Mouse (Mus musculus): Measurements from ENCODE around the gene Lekr1. TPM values are rescaled to one million over a fixed set of nuclear protein-coding genes. Genes with fewer than 3 reads are reported as not detected.

Lekr1 gene
- polyA plus RNA-seq, 1 experiment, result 4.5 TPM

DNA sequence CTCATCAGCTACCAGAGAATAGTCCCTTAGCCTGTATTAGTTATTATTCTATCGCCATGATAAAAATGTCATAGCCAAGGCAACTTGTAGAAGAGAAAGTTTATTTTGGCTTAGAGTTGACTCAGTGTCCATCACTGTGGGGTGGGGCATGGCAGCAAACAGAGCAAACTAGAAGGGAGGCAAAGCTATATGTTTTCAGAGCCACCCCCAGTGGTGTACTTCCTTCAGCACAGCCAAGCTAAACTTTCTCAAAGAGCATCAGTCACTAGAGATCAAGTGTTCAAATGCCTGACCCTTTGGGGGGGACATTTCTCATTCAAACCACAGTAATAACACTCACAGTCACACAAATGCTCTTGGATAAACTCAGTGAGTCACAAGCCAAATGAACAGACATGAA, 22.4 kb upstream of the Lekr1 start:
- Histone ChIP-seq H3K4me1 (ENCODE audit: control insufficient read depth, insufficient read depth, low read length) (no peaks in the 10 kb centered on the region; the same call in 1 of the 2 replicates), H3K4me3 (replicated peaks; ENCODE audit: insufficient read depth, low read depth, low read length) (no peak overlapping the region), H3K27ac (ENCODE audit: insufficient read depth, low read length) (no peak overlapping the region), H3K27me3 (ENCODE audit: control insufficient read depth, insufficient read depth, low read length) (no peaks in the 10 kb centered on the region)
- DNase-seq, result no peak
- no peak for TF ChIP-seq CTCF (IDR thresholded peaks at IDR 0.05; ENCODE audit: borderline replicate concordance, insufficient read depth, low read depth, low read length)
- no peak for TF ChIP-seq POLR2A (IDR thresholded peaks at IDR 0.05; ENCODE audit: borderline replicate concordance, insufficient read depth, low read length)
- 92% methylated on average over 1 of the region's 1 CpGs for WGBS

DNA sequence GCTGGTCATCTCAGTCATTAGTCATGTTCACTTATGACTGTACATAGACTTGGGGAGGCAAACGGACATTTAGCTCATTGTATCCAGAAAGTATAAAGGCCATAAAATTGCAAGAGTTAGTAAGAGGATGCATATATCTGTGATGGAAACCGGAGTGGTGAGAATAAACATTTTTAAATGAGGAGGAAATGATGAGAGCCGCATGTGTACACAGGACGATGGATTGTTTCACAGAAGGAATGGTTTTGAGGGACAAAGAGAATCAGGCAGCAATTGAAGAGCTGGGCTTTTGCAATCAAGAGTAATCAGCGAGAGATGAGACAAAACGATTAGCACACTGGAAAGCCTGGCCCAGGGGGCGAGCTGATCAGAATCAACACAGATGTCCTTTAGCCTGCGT, 18.4 kb upstream of the Lekr1 start:
- no peak overlapping the region for H3K27ac ChIP-seq (ENCODE audit: insufficient read depth, low read length)
- no peak for TF ChIP-seq POLR2A (IDR thresholded peaks at IDR 0.05; ENCODE audit: borderline replicate concordance, insufficient read depth, low read length)
- TF ChIP-seq CTCF (IDR thresholded peaks at IDR 0.05; ENCODE audit: borderline replicate concordance, insufficient read depth, low read depth, low read length), result no peak
- no peaks in the 10 kb centered on the region for H3K4me1 ChIP-seq (ENCODE audit: control insufficient read depth, insufficient read depth, low read length)
- H3K4me3 ChIP-seq (replicated peaks; ENCODE audit: insufficient read depth, low read depth, low read length), result no peak overlapping the region
- no peaks in the 10 kb centered on the region for H3K27me3 ChIP-seq (ENCODE audit: control insufficient read depth, insufficient read depth, low read length)
- 84% methylated on average over 8 of the region's 8 CpGs for WGBS
- DNase-seq, result no peak

- Histone ChIP-seq H3K27ac (ENCODE audit: insufficient read depth, low read length) (no peak overlapping the region), H3K4me1 (ENCODE audit: control insufficient read depth, insufficient read depth, low read length) (no peaks in the 10 kb centered on the region), H3K4me3 (replicated peaks; ENCODE audit: insufficient read depth, low read depth, low read length) (no peak overlapping the region), H3K27me3 (ENCODE audit: control insufficient read depth, insufficient read depth, low read length) (no peaks in the 10 kb centered on the region)
- 46% methylated on average over 1 of the region's 1 CpGs for WGBS
- TF ChIP-seq POLR2A (IDR thresholded peaks at IDR 0.05; ENCODE audit: borderline replicate concordance, insufficient read depth, low read length) (no peak), CTCF (IDR thresholded peaks at IDR 0.05; ENCODE audit: borderline replicate concordance, insufficient read depth, low read depth, low read length) (no peak)
- DNase-seq, result no peak
These were observed 17.1 kb upstream of the Lekr1 start for GRCm38 (mm10) chr3:65648913-65649312.

GRCm38 (mm10) chr3:65650156-65650815, 15.7 kb upstream of the Lekr1 start:
- no peak for TF ChIP-seq POLR2A (IDR thresholded peaks at IDR 0.05; ENCODE audit: borderline replicate concordance, insufficient read depth, low read length)
- no peak for TF ChIP-seq CTCF (IDR thresholded peaks at IDR 0.05; ENCODE audit: borderline replicate concordance, insufficient read depth, low read depth, low read length)
- H3K27me3 ChIP-seq (ENCODE audit: control insufficient read depth, insufficient read depth, low read length), result no peaks in the 10 kb centered on the region
- 32% methylated on average over 7 of the region's 7 CpGs for WGBS
- no peak overlapping the region for H3K27ac ChIP-seq (ENCODE audit: insufficient read depth, low read length)
- no peak for DNase-seq
- H3K4me1 ChIP-seq (ENCODE audit: control insufficient read depth, insufficient read depth, low read length), result no peaks in the 10 kb centered on the region
- no peak overlapping the region for H3K4me3 ChIP-seq (replicated peaks; ENCODE audit: insufficient read depth, low read depth, low read length)

GRCm38 (mm10) chr3:65654541-65655206, 11.4 kb upstream of the Lekr1 start:
- Histone ChIP-seq H3K27ac (ENCODE audit: insufficient read depth, low read length) (no peak overlapping the region), H3K27me3 (ENCODE audit: control insufficient read depth, insufficient read depth, low read length) (no peaks in the 10 kb centered on the region), H3K4me3 (replicated peaks; ENCODE audit: insufficient read depth, low read depth, low read length) (no peak overlapping the region), H3K4me1 (ENCODE audit: control insufficient read depth, insufficient read depth, low read length) (no peaks in the 10 kb centered on the region)
- TF ChIP-seq POLR2A (IDR thresholded peaks at IDR 0.05; ENCODE audit: borderline replicate concordance, insufficient read depth, low read length) (no peak), CTCF (IDR thresholded peaks at IDR 0.05; ENCODE audit: borderline replicate concordance, insufficient read depth, low read depth, low read length) (no peak)
- DNase-seq, result no peak
- WGBS, result 86% methylated on average over 10 of the region's 10 CpGs

- DNase-seq, result no peak
- no peaks in the 10 kb centered on the region for H3K4me1 ChIP-seq (ENCODE audit: control insufficient read depth, insufficient read depth, low read length)
- no peaks in the 10 kb centered on the region for H3K27me3 ChIP-seq (ENCODE audit: control insufficient read depth, insufficient read depth, low read length)
- no peak overlapping the region for H3K4me3 ChIP-seq (replicated peaks; ENCODE audit: insufficient read depth, low read depth, low read length)
- H3K27ac ChIP-seq (ENCODE audit: insufficient read depth, low read length), result no peak overlapping the region
- WGBS, result 84% methylated on average over 7 of the region's 7 CpGs
- TF ChIP-seq CTCF (IDR thresholded peaks at IDR 0.05; ENCODE audit: borderline replicate concordance, insufficient read depth, low read depth, low read length) (no peak), POLR2A (IDR thresholded peaks at IDR 0.05; ENCODE audit: borderline replicate concordance, insufficient read depth, low read length) (no peak)
These were observed 9.6 kb upstream of the Lekr1 start for GRCm38 (mm10) chr3:65656451-65656850.

DNA sequence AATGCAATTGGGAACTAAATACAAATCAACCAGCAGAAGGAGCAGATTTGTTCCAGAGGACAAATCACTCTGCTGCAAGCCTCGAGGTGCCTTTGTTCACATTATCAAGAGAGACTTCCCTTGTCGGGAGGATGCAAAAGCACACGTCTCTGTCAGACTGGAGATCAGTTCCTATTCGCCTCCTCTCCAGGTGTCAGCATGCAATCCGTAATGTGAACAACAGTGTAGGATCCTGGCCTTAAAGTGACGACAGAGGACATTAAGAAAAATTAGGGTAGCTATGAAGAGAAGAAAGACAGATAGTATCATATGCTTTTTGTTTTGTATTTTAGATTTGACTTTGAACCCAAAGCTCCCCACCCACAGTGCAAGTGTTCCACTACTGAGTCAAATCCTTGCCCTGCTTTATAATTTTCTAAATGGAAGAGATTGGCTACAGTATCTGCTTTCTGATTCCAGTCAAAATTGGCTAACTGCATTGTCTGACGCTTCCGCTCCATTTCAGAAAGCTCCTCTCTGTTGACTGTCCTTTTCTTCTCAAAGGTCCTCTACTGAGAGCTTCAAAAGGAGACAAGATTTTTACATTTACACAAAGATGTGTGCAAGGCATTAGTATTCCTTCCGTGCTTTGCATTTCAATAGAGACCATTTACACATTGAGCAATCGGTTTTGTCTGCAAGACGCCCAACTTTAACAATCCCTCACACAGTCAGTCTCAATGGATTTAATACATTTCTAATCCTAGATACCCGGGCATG, 8.9 kb upstream of the Lekr1 start:
- Histone ChIP-seq H3K4me3 (replicated peaks; ENCODE audit: insufficient read depth, low read depth, low read length) (no peak overlapping the region), H3K27ac (ENCODE audit: insufficient read depth, low read length) (no peak overlapping the region), H3K27me3 (ENCODE audit: control insufficient read depth, insufficient read depth, low read length) (no peaks in the 10 kb centered on the region), H3K4me1 (ENCODE audit: control insufficient read depth, insufficient read depth, low read length) (no peaks in the 10 kb centered on the region)
- TF ChIP-seq CTCF (IDR thresholded peaks at IDR 0.05; ENCODE audit: borderline replicate concordance, insufficient read depth, low read depth, low read length) (no peak), POLR2A (IDR thresholded peaks at IDR 0.05; ENCODE audit: borderline replicate concordance, insufficient read depth, low read length) (no peak)
- WGBS, result 76% methylated on average over 12 of the region's 12 CpGs
- DNase-seq, result no peak

Measured in cerebellum, adult 2 months (tissue).